Mouse (Mus musculus): ENCODE results near the gene Olfr704. TPM values are rescaled to one million over a fixed set of nuclear protein-coding genes. Genes with fewer than 3 reads are reported as not detected.

The Olfr704 gene
- polyA plus RNA-seq, 1 experiment, result not detected

Other genes with a start within 250 kb of the Olfr704 start
- gene Olfr693, start 182.6 kb upstream of the Olfr704 start, polyA plus RNA-seq (2012; fragmentation: generic; extraction: Trizol), result not detected
- gene Olfr694, start 171.4 kb upstream of the Olfr704 start, polyA plus RNA-seq (2012; fragmentation: generic; extraction: Trizol), result not detected
- gene Olfr695, start 146.8 kb upstream of the Olfr704 start, polyA plus RNA-seq (2012; fragmentation: generic; extraction: Trizol), result not detected
- not detected for gene Olfr697, start 120.7 kb upstream of the Olfr704 start, polyA plus RNA-seq (2012; fragmentation: generic; extraction: Trizol)
- not detected for gene Olfr698, start 107.8 kb upstream of the Olfr704 start, polyA plus RNA-seq (2012; fragmentation: generic; extraction: Trizol)
- gene Olfr699, start 70.0 kb upstream of the Olfr704 start, polyA plus RNA-seq (2012; fragmentation: generic; extraction: Trizol), result not detected
- gene Olfr700, start 54.4 kb upstream of the Olfr704 start, polyA plus RNA-seq (2012; fragmentation: generic; extraction: Trizol), result not detected
- not detected for gene Olfr701, start 49.1 kb upstream of the Olfr704 start, polyA plus RNA-seq (2012; fragmentation: generic; extraction: Trizol)
- not detected for gene Olfr702, start 29.3 kb upstream of the Olfr704 start, polyA plus RNA-seq (2012; fragmentation: generic; extraction: Trizol)
- not detected for gene Olfr703, start 19.8 kb upstream of the Olfr704 start, polyA plus RNA-seq (2012; fragmentation: generic; extraction: Trizol)
- gene Olfr705, start 13.7 kb downstream of the Olfr704 start, polyA plus RNA-seq (2012; fragmentation: generic; extraction: Trizol), result not detected
- gene Olfr706, start 25.0 kb downstream of the Olfr704 start, polyA plus RNA-seq (2012; fragmentation: generic; extraction: Trizol), result not detected
- gene Olfr707, start 38.1 kb downstream of the Olfr704 start, polyA plus RNA-seq (2012; fragmentation: generic; extraction: Trizol), result not detected
- not detected for gene Olfr1532-ps1, start 44.8 kb downstream of the Olfr704 start, polyA plus RNA-seq (2012; fragmentation: generic; extraction: Trizol)
- not detected for gene Olfr709-ps1, start 69.0 kb downstream of the Olfr704 start, polyA plus RNA-seq (2012; fragmentation: generic; extraction: Trizol)
- gene Olfr710, start 85.1 kb downstream of the Olfr704 start, polyA plus RNA-seq (2012; fragmentation: generic; extraction: Trizol), result not detected
- gene Olfr6, start 100.8 kb downstream of the Olfr704 start, polyA plus RNA-seq (2012; fragmentation: generic; extraction: Trizol), result not detected
- not detected for gene Olfr711, start 112.3 kb downstream of the Olfr704 start, polyA plus RNA-seq (2012; fragmentation: generic; extraction: Trizol)
- not detected for gene Olfr2, start 142.9 kb downstream of the Olfr704 start, polyA plus RNA-seq (2012; fragmentation: generic; extraction: Trizol)
- gene Olfr713, start 168.0 kb downstream of the Olfr704 start, polyA plus RNA-seq (2012; fragmentation: generic; extraction: Trizol), result not detected
- not detected for gene Olfr714, start 207.8 kb downstream of the Olfr704 start, polyA plus RNA-seq (2012; fragmentation: generic; extraction: Trizol)
- not detected for gene Olfr17, start 230.0 kb downstream of the Olfr704 start, polyA plus RNA-seq (2012; fragmentation: generic; extraction: Trizol)
- gene Olfr715b, start 247.2 kb downstream of the Olfr704 start, polyA plus RNA-seq (2012; fragmentation: generic; extraction: Trizol), result not detected

All from myocyte (in vitro differentiated cells).